Mouse (Mus musculus): ENCODE measurements around the gene Rsph3b.

DNA sequence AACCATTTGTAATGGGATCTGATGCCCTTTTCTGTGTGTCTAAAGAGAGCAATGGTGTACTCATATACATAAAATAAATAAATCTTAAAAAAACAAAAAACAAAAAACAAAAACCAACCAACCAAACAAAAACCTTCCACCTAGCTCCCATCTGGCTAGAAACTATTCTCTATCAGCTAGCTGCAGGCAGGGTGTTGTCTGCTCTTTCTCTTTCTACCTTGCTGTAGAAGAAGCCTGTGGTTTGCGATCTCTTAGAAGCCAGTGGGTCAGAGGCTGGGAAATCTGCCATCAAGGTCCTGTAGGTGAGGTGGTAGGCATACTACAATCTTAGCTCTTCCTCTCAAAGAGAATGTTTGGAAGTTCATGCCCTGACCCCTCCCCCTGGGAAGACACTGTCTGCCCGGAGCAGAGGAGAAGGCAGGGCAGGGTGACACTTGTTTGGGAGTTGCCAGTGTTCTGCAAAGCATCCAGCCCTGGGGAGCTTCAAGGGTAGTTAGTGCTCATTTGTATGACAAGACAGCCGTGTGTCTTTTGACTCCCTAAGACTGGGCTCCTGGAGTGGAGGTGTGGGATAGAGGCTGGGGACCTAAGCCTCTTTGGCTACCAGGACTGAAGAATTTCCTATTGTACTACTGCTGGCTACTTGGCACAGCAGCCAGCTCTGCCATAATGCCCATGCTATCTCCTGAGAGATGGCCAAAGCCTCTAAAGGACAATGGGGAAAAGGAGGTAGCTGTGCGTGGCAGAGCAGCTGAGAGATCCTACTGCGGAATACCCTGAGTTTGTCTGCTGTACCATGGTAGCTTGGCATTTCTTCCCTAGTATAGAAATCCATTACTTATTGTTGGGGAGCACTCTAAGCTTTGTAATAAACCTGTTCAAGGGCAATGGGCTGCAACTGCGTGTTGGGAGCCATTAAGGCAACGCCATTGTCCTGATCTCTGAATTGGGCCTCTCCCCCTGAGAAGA lies 56.2 kb downstream of the Rsph3b start:
- TF ChIP-seq POLR2A (IDR thresholded peaks at IDR 0.05; ENCODE audit: extremely low read depth, insufficient read depth, low read length) (no peak), CTCF (IDR thresholded peaks at IDR 0.05; ENCODE audit: low read depth, low read length) (no peak)
